Mouse (Mus musculus) embryo, embryonic 10 days (tissue): ENCODE measurements at regions not wholly inside any gene's neighbourhood (a gene's known extent, or its start where the extent isn't known, plus 50 kb on each side); places are given as distances from the start of the nearest gene placed in this dataset.

Experiments
- DNase-seq: peaks from one replicate; pipeline ENCODE4 v3.0.0-alpha.2; 2015; ENCODE audit warnings: low spot score

- DNase-seq, result no peak
Measured at GRCm38 (mm10) chr14:15273107-15273506, 165.7 kb downstream of the Lrrc3b start.

GRCm38 (mm10) chr14:15272364-15272763 is 166.4 kb downstream of the Lrrc3b start:
- DNase-seq, result no peak

- peak; percentile 16 for DNase-seq
Measured at GRCm38 (mm10) chr14:15266287-15266686, 172.5 kb downstream of the Lrrc3b start.

GRCm38 (mm10) chr14:15262996-15263395 is 175.8 kb downstream of the Lrrc3b start:
- DNase-seq, result no peak

GRCm38 (mm10) chr14:15255729-15256128 is 183.1 kb downstream of the Lrrc3b start:
- DNase-seq, result no peak

GRCm38 (mm10) chr14:15205626-15206025 is 233.2 kb downstream of the Lrrc3b start:
- DNase-seq, result no peak

GRCm38 (mm10) chr14:15204284-15204683 is 234.5 kb downstream of the Lrrc3b start:
- DNase-seq, result no peak
